Mouse (Mus musculus) liver, embryonic 14.5 days (tissue): ENCODE results near the gene Tmem235. TPM values are rescaled to one million over a fixed set of nuclear protein-coding genes. Genes with fewer than 3 reads are reported as not detected.

Experiments
- ATAC-seq: fragments of 200-750 bp; cut with Nextera tagmentation; 2 replicates; pipeline ENCODE4 v1.8.0; 2017; ENCODE audit warnings: moderate number of reproducible peaks, mild to moderate bottlenecking, moderate library complexity; ENCODE audit not compliant: insufficient read depth
- DNase-seq, 3 experiments: peaks; one replicate each; pipeline ENCODE4 v3.0.0-alpha.2; 2012 to 2013; ENCODE audit warnings: low read depth in 3 of 3, low spot score in 3 of 3
- H3K27ac ChIP-seq: fragments of 300-500 bp; sonication (generic); 2 replicates; pipeline ENCODE4 v1.5.1; 2014; ENCODE audit warnings: moderate library complexity, mild to moderate bottlenecking, control low read depth, inconsistent platforms
- H3K27me3 ChIP-seq: fragments of 300-500 bp; sonication (generic); 2 replicates; pipeline ENCODE4 v1.6.1; 2014; ENCODE audit warnings: mild to moderate bottlenecking, low read length, moderate library complexity; ENCODE audit not compliant: control insufficient read depth, insufficient read depth
- H3K36me3 ChIP-seq: fragments of 300-500 bp; sonication (generic); replicated peaks from 2 replicates; pipeline ENCODE4 v1.6.1; 2014; ENCODE audit warnings: low read depth; ENCODE audit not compliant: control insufficient read depth, insufficient read depth
- H3K4me1 ChIP-seq, 2 experiments: fragments of 200-500 bp in 1 of 2; fragments of 300-500 bp in 1 of 2; sonication (generic) in 1 of 2; replicated peaks; 2 replicates each; pipeline ENCODE4 v1.6.1; 2012 to 2014; ENCODE audit warnings: antibody characterized with exemption in 1 of 2, inconsistent platforms in 1 of 2, low read length in 1 of 2; ENCODE audit not compliant: control insufficient read depth in 2 of 2, insufficient read depth in 2 of 2
- H3K4me2 ChIP-seq: fragments of 300-500 bp; sonication (generic); 2 replicates; pipeline ENCODE4 v1.6.1; 2014; ENCODE audit warnings: low read depth, mild to moderate bottlenecking, control low read depth, moderate library complexity
- H3K4me3 ChIP-seq, 2 experiments: fragments of 200-500 bp in 1 of 2; fragments of 300-500 bp in 1 of 2; sonication (generic) in 1 of 2; 2 replicates each; pipeline ENCODE4 v1.5.1; 2012 to 2014; ENCODE audit warnings: low read depth in 2 of 2, low read length in 2 of 2, mild to moderate bottlenecking in 2 of 2, control low read depth in 1 of 2, inconsistent platforms in 1 of 2, moderate library complexity in 1 of 2; ENCODE audit not compliant: insufficient read depth in 1 of 2
- H3K9ac ChIP-seq: fragments of 300-500 bp; sonication (generic); replicated peaks from 2 replicates; pipeline ENCODE4 v1.6.1; 2014; ENCODE audit warnings: mild to moderate bottlenecking, control low read depth, moderate library complexity
- H3K9me3 ChIP-seq: fragments of 300-500 bp; sonication (generic); 2 replicates; pipeline ENCODE4 v1.6.1; 2016; ENCODE audit warnings: low read length, mixed read lengths; ENCODE audit not compliant: control insufficient read depth
- CTCF ChIP-seq: IDR thresholded peaks from 2 replicates; pipeline ENCODE4 v1.5.1; 2016; ENCODE audit warnings: antibody characterized with exemption, low read depth, control low read depth
- EP300 ChIP-seq: IDR thresholded peaks from 2 replicates; pipeline ENCODE4 v1.6.1; 2016; ENCODE audit warnings: antibody characterized with exemption, low read depth
- WGBS: fragments of 180-500 bp; shearing (Covaris S2); extraction: QIAGEN DNeasy Blood & Tissue Kit; methylation state at CpG from one replicate; pipeline ENCODE4 v1.1.7; 2014; ENCODE audit not compliant: insufficient replicate concordance; 5-methylcytosine and 5-hydroxymethylcytosine counted together
- polyA plus RNA-seq, 2 experiments: library from polyadenylated mRNA; depleted of rRNA in 1 of 2; stranded (reverse) in 1 of 2; unstranded in 1 of 2; fragments of >200 nt; fragmentation: Nextera tagmentation in 1 of 2; extraction: Ambion mirVana in 1 of 2; gene quantifications; 2 replicates each; pipeline versions ENCODE4 v1.2.1 to v1.2.3; 2012 to 2014

The Tmem235 gene
- polyA plus RNA-seq, 2 experiments: not detected

- H3K36me3 ChIP-seq: no peaks in the 10 kb centered on the region
- no peak for ATAC-seq
- 19% methylated on average over 11 of the region's 11 CpGs for WGBS
- no peak for DNase-seq
- H3K27ac ChIP-seq: no peak overlapping the region
- H3K4me1 ChIP-seq: peaks cover 0 to 3% of the 10 kb centered on the region in 2 experiments; a peak in 2 of 4 replicates
- no peak overlapping the region for H3K4me2 ChIP-seq
- H3K9ac ChIP-seq: no peak overlapping the region
- no peak overlapping the region for H3K4me3 ChIP-seq
- no peaks in the 10 kb centered on the region for H3K27me3 ChIP-seq
- H3K9me3 ChIP-seq: no peaks in the 10 kb centered on the region
- TF ChIP-seq EP300 (no peak), CTCF (no peak)
Measured at GRCm38 (mm10) chr11:117889887-117890340, 29.4 kb downstream of the Tmem235 start.

DNA sequence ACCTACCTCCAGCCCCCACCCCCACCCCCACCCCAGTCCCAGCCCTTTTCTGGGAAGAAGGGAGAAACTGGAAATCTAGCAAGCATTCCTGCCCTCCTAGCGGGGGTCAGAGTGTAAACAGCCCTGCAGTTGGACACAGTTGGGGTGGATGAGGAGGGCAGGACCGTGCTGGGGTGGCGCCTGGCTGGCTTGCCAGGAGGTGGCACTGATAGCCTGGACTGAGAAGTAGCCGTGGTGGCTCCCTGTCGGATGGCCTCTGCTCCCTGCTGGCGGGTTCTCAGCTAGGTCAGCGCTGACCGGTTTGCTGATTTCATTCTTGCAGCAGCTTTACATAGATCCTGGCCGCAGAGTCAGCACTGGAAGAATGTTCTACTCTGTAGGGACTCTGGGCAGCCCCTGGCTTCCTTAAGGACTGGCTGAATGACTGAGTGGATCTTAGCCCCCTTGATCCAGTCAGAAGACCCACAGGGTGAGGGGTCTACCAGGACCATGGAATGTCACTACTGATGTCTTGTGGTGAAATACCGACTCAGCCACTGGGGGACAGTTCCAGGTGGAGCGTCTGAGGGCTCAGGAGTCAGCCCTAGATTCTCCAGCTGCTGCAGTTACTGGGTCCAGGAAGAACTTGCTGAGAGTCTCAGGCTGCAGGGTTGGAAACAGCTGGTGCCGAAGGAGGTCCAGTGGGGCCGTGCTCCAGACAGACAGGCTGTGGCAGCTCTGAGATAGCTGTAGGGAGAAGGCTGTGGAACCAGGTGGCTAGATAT, 30.1 kb downstream of the Tmem235 start:
- peak overlapping the region; percentile 19; the same call in 1 of the 2 replicates for H3K4me2 ChIP-seq
- TF ChIP-seq EP300 (no peak), CTCF (peak; percentile 55)
- H3K4me3 ChIP-seq: no peak overlapping the region
- no peaks in the 10 kb centered on the region for H3K27me3 ChIP-seq
- no peak overlapping the region for H3K27ac ChIP-seq
- WGBS: 40% methylated on average over 13 of the region's 13 CpGs
- ATAC-seq (no peak), DNase-seq (no peak)
- H3K4me1 ChIP-seq: peaks cover 0 to 3% of the 10 kb centered on the region in 2 experiments; a peak in 2 of 4 replicates
- no peaks in the 10 kb centered on the region for H3K9me3 ChIP-seq
- H3K36me3 ChIP-seq: no peaks in the 10 kb centered on the region
- no peak overlapping the region for H3K9ac ChIP-seq

- no peaks in the 10 kb centered on the region for H3K27me3 ChIP-seq
- no peaks in the 10 kb centered on the region for H3K36me3 ChIP-seq
- H3K4me3 ChIP-seq: no peak overlapping the region
- WGBS: 73% methylated on average over 19 of the region's 19 CpGs
- H3K4me2 ChIP-seq: no peak overlapping the region
- peaks cover 0 to under 1% of the 10 kb centered on the region in 2 experiments; a peak in 2 of 4 replicates for H3K4me1 ChIP-seq
- TF ChIP-seq EP300 (no peak), CTCF (no peak)
- H3K27ac ChIP-seq: no peak overlapping the region
- no peak overlapping the region for H3K9ac ChIP-seq
- ATAC-seq (no peak), DNase-seq (no peak)
- no peaks in the 10 kb centered on the region for H3K9me3 ChIP-seq
Measured at GRCm38 (mm10) chr11:117891581-117892175, 31.1 kb downstream of the Tmem235 start.

- no peaks in the 10 kb centered on the region for H3K36me3 ChIP-seq
- DNase-seq (no peak), ATAC-seq (no peak)
- WGBS: 48% methylated on average over 6 of the region's 6 CpGs
- no peak overlapping the region for H3K4me2 ChIP-seq
- no peaks in the 10 kb centered on the region for H3K27me3 ChIP-seq
- no peaks in the 10 kb centered on the region for H3K4me1 ChIP-seq
- no peak overlapping the region for H3K9ac ChIP-seq
- H3K4me3 ChIP-seq: no peak overlapping the region
- H3K9me3 ChIP-seq: no peaks in the 10 kb centered on the region
- TF ChIP-seq CTCF (no peak), EP300 (no peak)
- no peak overlapping the region for H3K27ac ChIP-seq
Measured at GRCm38 (mm10) chr11:117892199-117892598, 31.6 kb downstream of the Tmem235 start.

DNA sequence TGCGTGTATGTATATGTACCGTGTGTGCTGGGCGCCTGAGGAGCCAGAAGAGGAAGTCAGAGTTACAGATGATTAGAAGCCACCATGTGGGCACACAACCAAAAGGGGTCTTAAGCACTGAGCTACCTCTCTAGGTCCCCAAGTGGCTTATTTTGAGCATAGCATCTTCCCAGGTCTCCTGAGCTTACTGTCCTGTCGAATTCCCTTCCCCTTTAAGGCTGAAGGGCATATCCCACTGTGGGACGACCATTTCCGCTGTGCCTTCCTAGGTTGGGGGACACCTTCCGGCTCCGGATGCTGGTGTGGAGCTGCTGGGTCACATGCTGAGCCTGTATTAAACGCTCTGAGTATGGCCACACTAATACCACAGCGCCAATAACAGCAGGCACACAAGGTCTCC, 34.1 kb downstream of the Tmem235 start:
- Histone ChIP-seq H3K4me3 (no peak overlapping the region), H3K27me3 (no peaks in the 10 kb centered on the region), H3K4me2 (no peak overlapping the region), H3K4me1 (no peaks in the 10 kb centered on the region), H3K36me3 (no peaks in the 10 kb centered on the region), H3K9me3 (no peaks in the 10 kb centered on the region), H3K9ac (no peak overlapping the region), H3K27ac (no peak overlapping the region)
- no peak for DNase-seq
- no peak for ATAC-seq
- TF ChIP-seq EP300 (no peak), CTCF (no peak)
- WGBS: 32% methylated on average over 10 of the region's 10 CpGs
